Mouse (Mus musculus): ENCODE data around the gene Ascc3. TPM values are rescaled to one million over a fixed set of nuclear protein-coding genes. Genes with fewer than 3 reads are reported as not detected.

Ascc3 gene
- polyA plus RNA-seq, 1 experiment from 2014 or later = 13.1 TPM

- no peak overlapping the region for H3K9ac ChIP-seq (replicated peaks; ENCODE audit: low read depth)
- ATAC-seq (no peak), DNase-seq (ENCODE audit: low spot score) (no peak)
- H3K4me2 ChIP-seq (replicated peaks; ENCODE audit: low read depth, low read length) = no peak overlapping the region
- H3K4me3 ChIP-seq (ENCODE audit: low read depth, low read length) = no peak overlapping the region
- no peaks in the 10 kb centered on the region for H3K4me1 ChIP-seq (ENCODE audit: insufficient read depth, low read depth, low read length)
- no peaks in the 10 kb centered on the region for H3K36me3 ChIP-seq (ENCODE audit: insufficient read depth, low read length)
- TF ChIP-seq CTCF (IDR thresholded peaks at IDR 0.05) (no peak), EP300 (IDR thresholded peaks at IDR 0.05) (no peak)
- H3K27me3 ChIP-seq (replicated peaks; ENCODE audit: insufficient read depth, low read length) = no peaks in the 10 kb centered on the region
- no peaks in the 10 kb centered on the region for H3K9me3 ChIP-seq (ENCODE audit: low read length)
- 66% methylated on average over 2 of the region's 2 CpGs for WGBS
- no peak overlapping the region for H3K27ac ChIP-seq (ENCODE audit: low read length)
These were observed 180.3 kb downstream of the Ascc3 start for GRCm38 (mm10) chr10:50772811-50773210.

GRCm38 (mm10) chr10:50773846-50774245, 181.4 kb downstream of the Ascc3 start:
- H3K4me1 ChIP-seq (ENCODE audit: insufficient read depth, low read depth, low read length) = no peaks in the 10 kb centered on the region
- no peak for ATAC-seq
- no peak overlapping the region for H3K4me3 ChIP-seq (ENCODE audit: low read depth, low read length)
- H3K9ac ChIP-seq (replicated peaks; ENCODE audit: low read depth) = no peak overlapping the region
- no peak for DNase-seq (ENCODE audit: low spot score)
- no peaks in the 10 kb centered on the region for H3K27me3 ChIP-seq (replicated peaks; ENCODE audit: insufficient read depth, low read length)
- H3K4me2 ChIP-seq (replicated peaks; ENCODE audit: low read depth, low read length) = no peak overlapping the region
- TF ChIP-seq CTCF (IDR thresholded peaks at IDR 0.05) (no peak), EP300 (IDR thresholded peaks at IDR 0.05) (no peak)
- WGBS = 83% methylated on average over 2 of the region's 2 CpGs
- H3K9me3 ChIP-seq (ENCODE audit: low read length) = no peaks in the 10 kb centered on the region
- no peak overlapping the region for H3K27ac ChIP-seq (ENCODE audit: low read length)
- H3K36me3 ChIP-seq (ENCODE audit: insufficient read depth, low read length) = no peaks in the 10 kb centered on the region

- no peaks in the 10 kb centered on the region for H3K4me1 ChIP-seq (ENCODE audit: insufficient read depth, low read depth, low read length)
- H3K9ac ChIP-seq (replicated peaks; ENCODE audit: low read depth) = no peak overlapping the region
- H3K4me3 ChIP-seq (ENCODE audit: low read depth, low read length) = no peak overlapping the region
- no peaks in the 10 kb centered on the region for H3K9me3 ChIP-seq (ENCODE audit: low read length)
- H3K27me3 ChIP-seq (replicated peaks; ENCODE audit: insufficient read depth, low read length) = no peaks in the 10 kb centered on the region
- no peak overlapping the region for H3K27ac ChIP-seq (ENCODE audit: low read length)
- 59% methylated on average over 5 of the region's 5 CpGs for WGBS
- no peak for TF ChIP-seq EP300 (IDR thresholded peaks at IDR 0.05)
- TF ChIP-seq CTCF (IDR thresholded peaks at IDR 0.05) = no peak
- H3K36me3 ChIP-seq (ENCODE audit: insufficient read depth, low read length) = no peaks in the 10 kb centered on the region
- H3K4me2 ChIP-seq (replicated peaks; ENCODE audit: low read depth, low read length) = no peak overlapping the region
- ATAC-seq (no peak), DNase-seq (ENCODE audit: low spot score) (no peak)
These were observed 200.4 kb downstream of the Ascc3 start for GRCm38 (mm10) chr10:50792840-50793239.

- ATAC-seq = peak; percentile 43; the same call in 1 of the 2 replicates
- no peak overlapping the region for H3K27ac ChIP-seq (ENCODE audit: low read length)
- peak; percentile 22 for DNase-seq (ENCODE audit: low spot score)
These were observed 209.1 kb downstream of the Ascc3 start for GRCm38 (mm10) chr10:50801594-50801993.

GRCm38 (mm10) chr10:50802380-50802779, 209.9 kb downstream of the Ascc3 start:
- ATAC-seq (no peak), DNase-seq (ENCODE audit: low spot score) (no peak)
- H3K4me2 ChIP-seq (replicated peaks; ENCODE audit: low read depth, low read length) = no peak overlapping the region
- WGBS = 78% methylated on average over 2 of the region's 2 CpGs
- H3K27me3 ChIP-seq (replicated peaks; ENCODE audit: insufficient read depth, low read length) = no peaks in the 10 kb centered on the region
- no peak overlapping the region for H3K4me3 ChIP-seq (ENCODE audit: low read depth, low read length)
- no peaks in the 10 kb centered on the region for H3K9me3 ChIP-seq (ENCODE audit: low read length)
- TF ChIP-seq EP300 (IDR thresholded peaks at IDR 0.05) (no peak), CTCF (IDR thresholded peaks at IDR 0.05) (no peak)
- H3K27ac ChIP-seq (ENCODE audit: low read length) = no peak overlapping the region
- H3K4me1 ChIP-seq (ENCODE audit: insufficient read depth, low read depth, low read length) = no peaks in the 10 kb centered on the region
- no peak overlapping the region for H3K9ac ChIP-seq (replicated peaks; ENCODE audit: low read depth)
- no peaks in the 10 kb centered on the region for H3K36me3 ChIP-seq (ENCODE audit: insufficient read depth, low read length)

More at GRCm38 (mm10) chr10:50801594-50801993, 209.1 kb downstream of the Ascc3 start:
- no peak overlapping the region for H3K9ac ChIP-seq (replicated peaks; ENCODE audit: low read depth)
- WGBS = 44% methylated on average over 2 of the region's 2 CpGs
- no peak overlapping the region for H3K4me2 ChIP-seq (replicated peaks; ENCODE audit: low read depth, low read length)
- TF ChIP-seq CTCF (IDR thresholded peaks at IDR 0.05) (no peak), EP300 (IDR thresholded peaks at IDR 0.05) (no peak)
- H3K9me3 ChIP-seq (ENCODE audit: low read length) = no peaks in the 10 kb centered on the region
- no peaks in the 10 kb centered on the region for H3K36me3 ChIP-seq (ENCODE audit: insufficient read depth, low read length)
- H3K27me3 ChIP-seq (replicated peaks; ENCODE audit: insufficient read depth, low read length) = no peaks in the 10 kb centered on the region
- H3K4me1 ChIP-seq (ENCODE audit: insufficient read depth, low read depth, low read length) = no peaks in the 10 kb centered on the region
- no peak overlapping the region for H3K4me3 ChIP-seq (ENCODE audit: low read depth, low read length)

GRCm38 (mm10) chr10:50806166-50806565, 213.7 kb downstream of the Ascc3 start:
- TF ChIP-seq EP300 (IDR thresholded peaks at IDR 0.05) (no peak), CTCF (IDR thresholded peaks at IDR 0.05) (no peak)
- Histone ChIP-seq H3K27me3 (replicated peaks; ENCODE audit: insufficient read depth, low read length) (no peaks in the 10 kb centered on the region), H3K4me1 (ENCODE audit: insufficient read depth, low read depth, low read length) (no peaks in the 10 kb centered on the region), H3K9me3 (ENCODE audit: low read length) (no peaks in the 10 kb centered on the region), H3K4me2 (replicated peaks; ENCODE audit: low read depth, low read length) (no peak overlapping the region), H3K36me3 (ENCODE audit: insufficient read depth, low read length) (no peaks in the 10 kb centered on the region), H3K4me3 (ENCODE audit: low read depth, low read length) (no peak overlapping the region), H3K9ac (replicated peaks; ENCODE audit: low read depth) (no peak overlapping the region), H3K27ac (ENCODE audit: low read length) (no peak overlapping the region)
- no peak for ATAC-seq
- WGBS = 61% methylated on average over 2 of the region's 2 CpGs
- DNase-seq (ENCODE audit: low spot score) = no peak

GRCm38 (mm10) chr10:50822363-50822762, 229.9 kb downstream of the Ascc3 start:
- H3K27ac ChIP-seq (ENCODE audit: low read length) = no peak overlapping the region
- no peak for ATAC-seq

More at GRCm38 (mm10) chr10:50822363-50822762, 229.9 kb downstream of the Ascc3 start:
- WGBS = 82% methylated on average over 1 of the region's 1 CpGs
- H3K9me3 ChIP-seq (ENCODE audit: low read length) = no peaks in the 10 kb centered on the region
- no peak for DNase-seq (ENCODE audit: low spot score)
- no peak overlapping the region for H3K4me3 ChIP-seq (ENCODE audit: low read depth, low read length)
- no peak for TF ChIP-seq EP300 (IDR thresholded peaks at IDR 0.05)
- no peak for TF ChIP-seq CTCF (IDR thresholded peaks at IDR 0.05)
- H3K27me3 ChIP-seq (replicated peaks; ENCODE audit: insufficient read depth, low read length) = no peaks in the 10 kb centered on the region
- H3K36me3 ChIP-seq (ENCODE audit: insufficient read depth, low read length) = no peaks in the 10 kb centered on the region; the same call in 1 of the 2 replicates
- no peak overlapping the region for H3K9ac ChIP-seq (replicated peaks; ENCODE audit: low read depth)
- H3K4me2 ChIP-seq (replicated peaks; ENCODE audit: low read depth, low read length) = no peak overlapping the region
- no peaks in the 10 kb centered on the region for H3K4me1 ChIP-seq (ENCODE audit: insufficient read depth, low read depth, low read length)
